Mouse (Mus musculus) right cerebral cortex, postnatal 14 days (tissue): ENCODE data around the gene Ccdc157.
A peak's percentile ranks its signal among the peaks of the same experiment; 100 is the strongest.
"Not testable (repeated sequence)": the region's sequence is repeated elsewhere in the genome, so short reads cannot be mapped to it uniquely, and the experiment has no call there.

Experiments used
- DNase-seq: peaks from one replicate; pipeline ENCODE4 v3.0.0; 2022

Gene Ccdc157

DNA sequence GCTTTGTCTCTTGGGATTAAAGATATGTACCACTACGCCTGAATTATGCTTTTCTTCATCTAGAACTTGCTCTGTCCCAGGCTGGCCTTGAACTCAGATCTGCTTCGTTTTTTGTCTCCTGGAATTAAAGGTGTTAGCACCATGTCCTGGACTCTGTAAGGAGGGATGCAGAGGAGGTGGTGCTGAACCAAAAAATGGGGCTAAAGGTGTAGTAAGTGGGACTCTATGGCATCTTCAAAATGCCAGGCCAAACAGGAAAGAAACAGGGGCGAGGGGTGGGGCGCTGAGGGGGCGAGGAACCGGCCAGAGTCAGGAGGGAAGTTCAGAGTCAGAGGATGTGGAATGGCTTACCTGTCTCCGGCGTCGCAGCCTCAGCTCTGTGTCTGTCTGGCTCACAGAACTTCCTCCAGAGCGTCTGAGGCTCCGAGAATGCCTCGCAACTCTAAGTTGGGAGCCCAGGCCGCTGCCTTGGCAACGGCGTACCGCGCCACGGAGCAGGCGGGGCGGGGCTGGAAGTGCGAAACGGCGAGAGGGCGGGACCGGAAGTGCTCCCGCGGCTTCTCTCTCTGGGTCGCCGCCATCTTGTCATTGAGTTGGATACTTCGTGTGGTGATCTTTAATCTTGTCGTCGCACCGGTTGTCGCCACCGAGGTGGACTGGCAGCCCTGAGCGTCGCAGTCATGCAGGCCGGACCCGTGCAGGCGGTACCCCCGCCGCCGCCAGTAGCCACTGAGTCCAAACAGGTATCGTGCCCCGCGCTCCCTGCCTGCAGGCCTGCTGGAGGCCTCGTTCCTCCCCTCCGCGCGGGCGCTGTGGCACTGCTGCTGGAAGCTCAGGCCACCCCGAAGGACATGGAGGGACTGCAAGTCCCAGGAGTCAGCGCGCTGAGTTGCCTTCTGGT is at the start of gene Ccdc157, which contains the start of gene Sf3a1:
Ccdc157 (minus strand) TSS at position 486 of the 901 bp plus-strand sequence.
Sf3a1 (plus strand) TSS at position 543 of the 901 bp plus-strand sequence.
- DNase-seq, result peak; percentile 95

- DNase-seq, result no peak
Observed at GRCm38 (mm10) chr11:4209556-4209955, 49.5 kb upstream of the Ccdc157 start.

DNA sequence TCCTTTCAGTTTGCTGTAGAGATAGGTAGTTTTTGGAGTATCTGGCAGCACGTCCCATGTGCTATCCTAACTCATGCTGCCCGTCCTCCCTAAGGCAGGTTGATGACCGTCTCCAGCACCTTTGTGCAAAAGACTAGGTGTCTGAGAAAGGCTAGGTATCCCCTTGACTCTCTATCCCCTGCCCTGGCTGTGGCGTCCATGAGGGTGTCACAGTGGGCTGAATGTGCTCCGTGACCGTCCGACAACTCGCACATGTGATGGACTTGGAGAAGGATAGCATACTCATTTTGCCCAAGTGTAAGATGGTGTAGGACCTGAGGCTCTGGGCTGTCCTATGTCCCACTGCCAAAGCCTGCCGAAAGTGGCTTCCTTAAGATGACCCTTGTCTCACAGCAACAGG is 47.6 kb upstream of the Ccdc157 start:
- no peak for DNase-seq

DNA sequence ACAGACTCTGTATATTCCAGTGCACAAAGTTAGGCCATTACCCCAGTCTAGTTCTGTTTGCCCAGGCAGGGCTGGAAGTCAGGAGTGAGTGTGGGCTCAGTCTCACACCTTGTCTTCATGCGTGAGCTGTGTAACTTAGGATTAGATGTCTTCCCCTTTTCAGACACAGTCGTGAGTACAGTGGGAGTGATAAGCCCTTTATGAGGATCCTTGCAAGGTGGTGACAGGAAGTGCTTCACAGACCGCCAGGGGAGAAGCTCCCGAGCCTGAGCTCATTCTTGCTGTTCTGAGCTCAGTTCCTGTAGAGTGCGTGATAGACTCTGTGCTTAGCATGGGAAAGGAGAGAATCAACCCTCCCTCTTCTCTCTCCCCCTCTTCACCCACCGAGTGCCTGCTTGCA is 46.5 kb upstream of the Ccdc157 start:
- no peak for DNase-seq

GRCm38 (mm10) chr11:4205951-4206350 is 45.9 kb upstream of the Ccdc157 start:
- no peak for DNase-seq

- DNase-seq, result no peak
Observed at GRCm38 (mm10) chr11:4205097-4205655, 45.1 kb upstream of the Ccdc157 start.

- no peak for DNase-seq
Observed at GRCm38 (mm10) chr11:4203705-4204074, 43.6 kb upstream of the Ccdc157 start.

DNA sequence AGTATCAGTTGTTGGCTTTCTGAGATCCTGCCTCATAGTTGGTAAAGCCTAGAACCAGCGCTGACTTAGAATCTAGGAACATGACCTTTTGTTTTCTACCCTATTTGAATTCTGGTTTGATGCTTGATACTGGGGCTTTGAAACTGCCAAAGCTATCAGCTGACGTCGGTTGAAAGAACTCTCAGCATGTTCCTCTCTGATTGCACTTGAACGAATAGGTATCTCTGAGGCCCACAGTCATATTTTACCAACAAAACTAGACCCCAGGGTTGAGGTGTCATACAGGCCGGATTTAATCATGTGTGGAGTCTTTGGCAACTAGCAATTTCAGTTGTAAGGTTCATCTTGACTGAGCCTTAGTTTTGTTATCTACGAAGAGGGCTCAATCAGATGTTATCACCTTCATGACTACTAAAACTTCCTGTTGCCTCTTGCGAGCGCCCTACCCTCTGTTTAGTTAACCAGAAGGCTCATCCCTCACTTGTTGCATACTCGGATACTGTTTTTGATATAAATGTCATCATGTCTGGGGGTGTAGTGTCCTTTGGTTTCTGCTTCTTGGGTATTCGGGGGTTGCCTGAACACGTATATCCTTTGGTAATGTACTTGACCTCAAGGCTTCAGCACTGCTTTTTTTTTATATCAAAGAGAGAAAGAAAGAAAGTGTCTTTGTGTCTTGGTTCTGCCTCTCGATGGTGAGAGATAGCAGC is 43.1 kb upstream of the Ccdc157 start:
- DNase-seq, result no peak

GRCm38 (mm10) chr11:4201981-4202700 is 42.0 kb upstream of the Ccdc157 start:
- no peak for DNase-seq

- no peak for DNase-seq
Observed at GRCm38 (mm10) chr11:4197691-4198090, 37.6 kb upstream of the Ccdc157 start.

- DNase-seq, result no peak
Observed at GRCm38 (mm10) chr11:4196636-4197035, 36.5 kb upstream of the Ccdc157 start.

DNA sequence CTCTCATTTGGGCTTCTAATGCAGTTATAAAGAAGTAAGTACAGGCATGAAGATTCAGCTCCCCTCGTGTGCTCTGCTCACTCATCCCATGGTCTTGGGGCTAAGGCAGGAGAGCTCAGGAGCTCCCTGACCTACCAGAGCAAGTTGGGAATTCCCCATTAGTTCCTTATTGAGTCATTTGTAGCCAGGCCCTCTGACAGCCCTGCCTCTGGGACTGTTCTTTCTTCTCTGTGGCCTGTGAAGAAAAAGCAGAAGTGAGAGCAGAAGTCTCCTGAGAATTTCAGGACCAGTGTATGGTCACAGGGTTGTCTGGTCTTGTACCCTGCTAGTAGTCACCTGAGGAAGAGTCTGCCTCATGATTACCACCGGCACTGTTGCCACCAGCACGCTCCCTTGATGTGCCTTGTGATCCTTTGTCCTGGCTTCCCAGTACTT is 35.5 kb upstream of the Ccdc157 start:
- no peak for DNase-seq

- DNase-seq, result no peak
Observed at GRCm38 (mm10) chr11:4193420-4193819, 33.3 kb upstream of the Ccdc157 start.

DNA sequence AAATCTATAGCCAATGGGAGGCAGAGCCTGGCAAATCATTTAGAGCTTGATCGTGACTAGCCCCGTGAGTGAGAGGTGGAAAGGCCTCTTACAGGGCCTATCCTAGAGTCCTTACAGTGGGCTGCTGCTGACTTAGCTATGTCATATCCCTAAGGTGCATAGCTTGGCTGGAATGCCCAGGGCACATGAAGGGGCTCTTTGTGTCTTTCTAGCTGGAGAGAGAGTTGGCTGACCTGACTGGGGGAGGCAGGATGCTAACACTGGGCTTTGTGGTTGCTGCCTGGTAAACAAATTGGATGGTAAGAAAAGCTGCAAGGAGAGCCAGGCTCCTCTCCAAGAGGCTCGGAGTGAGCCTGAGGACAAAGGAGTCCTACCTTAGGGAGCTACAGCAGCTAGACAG is 32.7 kb upstream of the Ccdc157 start:
- DNase-seq, result no peak

GRCm38 (mm10) chr11:4190677-4191076 is 30.6 kb upstream of the Ccdc157 start:
- no peak for DNase-seq

DNA sequence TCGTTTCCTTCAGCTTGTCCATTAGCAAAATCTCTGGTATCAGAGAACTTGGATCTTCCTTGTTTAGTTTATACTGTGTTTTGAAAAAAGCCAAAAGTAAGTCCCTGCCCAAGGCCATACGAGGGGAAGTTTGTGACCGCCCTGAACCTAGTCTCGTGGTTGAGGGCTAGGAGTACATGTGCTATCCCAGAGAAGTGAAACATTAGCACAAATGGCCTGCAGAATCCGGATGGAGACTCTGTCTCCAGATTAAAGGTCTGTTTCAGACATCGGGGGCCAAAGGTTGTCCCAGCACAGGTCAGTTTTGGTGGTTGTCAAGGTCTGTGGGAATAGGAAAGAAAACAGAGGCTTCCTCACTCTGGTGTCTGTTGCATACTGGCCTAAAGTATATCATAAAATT is 29.1 kb upstream of the Ccdc157 start:
- DNase-seq, result no peak

DNA sequence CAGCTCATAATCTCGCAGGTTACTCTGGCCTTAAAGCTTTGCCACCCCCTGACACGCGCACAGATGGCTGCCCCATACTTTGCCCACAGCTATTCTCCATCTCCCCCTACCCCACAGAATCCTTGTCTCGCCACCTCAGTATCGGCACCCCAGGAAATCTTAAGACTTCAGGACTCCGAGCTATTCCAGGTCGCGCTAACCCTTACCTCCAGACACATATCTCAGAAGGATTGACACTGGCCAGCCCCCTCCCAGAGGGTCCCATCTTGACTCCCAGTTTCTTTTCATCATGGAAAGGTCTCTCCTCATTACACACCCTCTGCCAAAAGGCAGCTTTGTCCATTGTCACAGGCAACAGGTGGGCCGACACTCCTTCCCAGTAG is 27.2 kb upstream of the Ccdc157 start:
- DNase-seq, result no peak

DNA sequence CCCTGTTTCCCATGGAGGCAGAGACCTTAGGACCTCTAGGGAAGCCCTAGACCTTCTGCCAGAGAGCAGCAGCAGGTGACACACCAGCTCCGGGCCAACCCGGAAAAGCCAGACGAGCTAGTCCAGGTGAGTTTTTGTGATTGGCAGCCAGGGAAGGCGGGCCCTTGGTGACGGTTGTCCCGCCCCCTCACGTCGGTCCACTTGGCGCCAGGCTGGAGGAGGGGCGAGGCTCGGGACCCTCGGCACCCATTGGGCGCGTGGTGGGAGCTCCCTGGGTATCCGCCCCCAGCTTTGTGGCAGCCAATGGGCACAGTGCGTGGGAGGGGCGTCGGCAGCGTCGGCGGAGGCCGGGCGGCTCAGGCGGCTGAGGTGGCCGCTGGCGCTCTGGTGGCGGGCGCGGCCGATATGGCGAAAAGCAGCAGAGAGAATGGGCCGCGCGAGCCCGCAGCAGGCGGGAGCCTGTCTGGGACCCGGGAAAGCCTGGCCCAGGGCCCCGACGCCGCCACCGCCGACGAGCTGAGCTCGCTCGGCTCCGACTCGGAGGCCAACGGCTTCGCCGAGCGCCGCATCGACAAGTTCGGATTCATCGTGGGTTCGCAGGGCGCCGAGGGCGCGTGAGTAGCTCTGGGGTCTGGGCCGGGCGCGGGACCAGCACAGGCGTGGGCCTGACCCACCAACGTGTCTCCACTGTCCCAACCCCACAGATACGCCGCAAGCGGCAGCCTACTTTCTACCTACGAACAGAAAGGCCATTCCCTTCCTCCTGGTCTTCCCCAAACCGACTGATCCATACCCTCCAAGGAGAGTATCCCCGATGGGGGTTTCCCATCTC is 26.6 kb upstream of the Ccdc157 start, which contains the start of gene Tbc1d10a:
Tbc1d10a (plus strand) TSS at position 304 of the 832 bp plus-strand sequence.
- DNase-seq, result peak; percentile 98

GRCm38 (mm10) chr11:4185480-4185879 is 25.4 kb upstream of the Ccdc157 start:
- DNase-seq, result not testable (repeated sequence)

GRCm38 (mm10) chr11:4184251-4184952 is 24.3 kb upstream of the Ccdc157 start:
- DNase-seq, result no peak

- no peak for DNase-seq
Observed at GRCm38 (mm10) chr11:4183511-4183910, 23.4 kb upstream of the Ccdc157 start.
